Mouse (Mus musculus) adrenal gland (tissue): ENCODE results near the gene Ulbp1.
"Not testable (repeated sequence)": the region's sequence is repeated elsewhere in the genome, so short reads cannot be mapped to it uniquely, and the experiment has no call there.

ENCODE experiments used
- intact Hi-C: fragments of 180-260 bp; cut with DNase I; formaldehyde crosslinking; loops from one replicate; pipeline ENCODE4 v1.15.1; 2025
- long read RNA-seq, 2 experiments: library from polyadenylated mRNA; unstranded; transcript quantifications; one replicate each; pipeline ENCODE4 v2.0.0; 2020; ENCODE audit warnings: borderline replicate concordance in 1 of 2; ENCODE audit not compliant: insufficient replicate concordance in 1 of 2

Gene Ulbp1
- long read RNA-seq, experiment 1, partial matches to known transcripts: 0 of 1 reads
- long read RNA-seq, experiment 1, other reads (novel, unspliced or antisense): 0 of 1 reads
- long read RNA-seq, experiment 2, partial matches to known transcripts: 0 of 1 reads
- long read RNA-seq, experiment 2, other reads (novel, unspliced or antisense): 0 of 1 reads

- intact Hi-C loops: no loop called here
Measured at GRCm38 (mm10) chr10:7473197-7473889, at the start of gene Ulbp1. Gene Ulbp1 (minus strand): TSS chr10:7473638.

- intact Hi-C loops: not testable (repeated sequence)
Measured at GRCm38 (mm10) chr10:7498180-7498579, 24.7 kb upstream of the Ulbp1 start.

GRCm38 (mm10) chr10:7492384-7492783 is 18.9 kb upstream of the Ulbp1 start:
- intact Hi-C loops: not testable (repeated sequence)

GRCm38 (mm10) chr10:7483650-7484049 is 10.2 kb upstream of the Ulbp1 start:
- intact Hi-C loops: no loop called here

GRCm38 (mm10) chr10:7474225-7474624 is 787 bp upstream of the Ulbp1 start:
- intact Hi-C loops: not testable (repeated sequence)

- intact Hi-C loops: no loop called here
Measured at GRCm38 (mm10) chr10:7471664-7472063, 1.8 kb downstream of the Ulbp1 start.

- intact Hi-C loops: no loop called here
Measured at GRCm38 (mm10) chr10:7470457-7470856, 3.0 kb downstream of the Ulbp1 start.

- intact Hi-C loops: loop anchor here (1.0 kb wide), 1 partner anchor 130 kb away; no protein-coding TSS in a partner anchor
Measured at GRCm38 (mm10) chr10:7469716-7470414, 3.6 kb downstream of the Ulbp1 start.

- intact Hi-C loops: no loop called here
Measured at GRCm38 (mm10) chr10:7462006-7462405, 11.4 kb downstream of the Ulbp1 start.

- intact Hi-C loops: loop anchor here (10.0 kb wide), 1 partner anchor 104 kb away; no protein-coding TSS in a partner anchor
Measured at GRCm38 (mm10) chr10:7438928-7439327, 34.5 kb downstream of the Ulbp1 start.

- intact Hi-C loops: no loop called here
Measured at GRCm38 (mm10) chr10:7393143-7394035, 80.0 kb downstream of the Ulbp1 start.

GRCm38 (mm10) chr10:7391935-7392930 is 81.2 kb downstream of the Ulbp1 start:
- intact Hi-C loops: no loop called here

GRCm38 (mm10) chr10:7391561-7391934 is 81.9 kb downstream of the Ulbp1 start:
- intact Hi-C loops: no loop called here

GRCm38 (mm10) chr10:7391108-7391507 is 82.3 kb downstream of the Ulbp1 start:
- intact Hi-C loops: no loop called here
